Mouse (Mus musculus) hindbrain, embryonic 13.5 days (tissue): ENCODE measurements at regions not wholly inside any gene's neighbourhood (a gene's known extent, or its start where the extent isn't known, plus 50 kb on each side); places are given as distances from the start of the nearest gene placed in this dataset.

Source experiments
- ATAC-seq: fragments of 200-750 bp; cut with Nextera tagmentation; 2 replicates; pipeline ENCODE4 v1.8.0; 2017; ENCODE audit warnings: moderate TSS enrichment; ENCODE audit not compliant: low FRiP score
- H3K27ac ChIP-seq: fragments of 300-500 bp; sonication (generic); 2 replicates; pipeline ENCODE4 v1.5.1; 2015; ENCODE audit warnings: inconsistent platforms, mild to moderate bottlenecking, moderate library complexity
- H3K27me3 ChIP-seq: fragments of 300-500 bp; sonication (generic); 2 replicates; pipeline ENCODE4 v1.6.1; 2015; ENCODE audit warnings: mild to moderate bottlenecking, inconsistent platforms
- H3K36me3 ChIP-seq: fragments of 300-500 bp; sonication (generic); 2 replicates; pipeline ENCODE4 v1.6.1; 2015; ENCODE audit warnings: mild to moderate bottlenecking, inconsistent platforms
- H3K4me1 ChIP-seq: fragments of 300-500 bp; sonication (generic); replicated peaks from 2 replicates; pipeline ENCODE4 v1.6.1; 2015; ENCODE audit warnings: inconsistent platforms
- H3K4me2 ChIP-seq: fragments of 300-500 bp; sonication (generic); 2 replicates; pipeline ENCODE4 v1.6.1; 2015; ENCODE audit warnings: inconsistent platforms, mild to moderate bottlenecking, moderate library complexity
- H3K4me3 ChIP-seq: fragments of 300-500 bp; sonication (generic); 2 replicates; pipeline ENCODE4 v1.5.1; 2015; ENCODE audit warnings: mild to moderate bottlenecking, inconsistent platforms
- H3K9ac ChIP-seq: fragments of 300-500 bp; sonication (generic); 2 replicates; pipeline ENCODE4 v1.6.1; 2015; ENCODE audit warnings: mild to moderate bottlenecking, inconsistent platforms
- H3K9me3 ChIP-seq: fragments of 300-500 bp; sonication (generic); 2 replicates; pipeline ENCODE4 v1.6.1; 2016; ENCODE audit warnings: inconsistent platforms
- WGBS: fragments of 180-500 bp; shearing (Covaris S2); methylation state at CpG from one replicate; pipeline ENCODE4 v1.1.7; 2015; 5-methylcytosine and 5-hydroxymethylcytosine counted together

- no peak overlapping the region for H3K4me2 ChIP-seq
- no peak overlapping the region for H3K9ac ChIP-seq
- no peaks in the 10 kb centered on the region for H3K36me3 ChIP-seq
These were observed 166.2 kb upstream of the Habp2 start for GRCm38 (mm10) chr19:56120723-56121122.

GRCm38 (mm10) chr19:56122186-56122585 lies 164.8 kb upstream of the Habp2 start:
- Histone ChIP-seq H3K4me1 (no peaks in the 10 kb centered on the region), H3K27me3 (no peaks in the 10 kb centered on the region), H3K36me3 (no peaks in the 10 kb centered on the region), H3K4me3 (no peak overlapping the region), H3K9ac (no peak overlapping the region), H3K4me2 (no peak overlapping the region), H3K27ac (no peak overlapping the region), H3K9me3 (peaks cover 6% of the 10 kb centered on the region; the same call in 1 of the 2 replicates)
- WGBS = 95% methylated on average over 5 of the region's 5 CpGs
- no peak for ATAC-seq

More at GRCm38 (mm10) chr19:56120723-56121122, 166.2 kb upstream of the Habp2 start:
- peaks cover 6% of the 10 kb centered on the region; the same call in 1 of the 2 replicates for H3K9me3 ChIP-seq
- H3K4me1 ChIP-seq = peaks cover 9% of the 10 kb centered on the region; the same call in 1 of the 2 replicates
- no peak for ATAC-seq
- 87% methylated on average over 7 of the region's 7 CpGs for WGBS
- H3K4me3 ChIP-seq = no peak overlapping the region
- H3K27ac ChIP-seq = no peak overlapping the region
- no peaks in the 10 kb centered on the region for H3K27me3 ChIP-seq

- no peak for ATAC-seq
- 78% methylated on average over 5 of the region's 5 CpGs for WGBS
- Histone ChIP-seq H3K9me3 (no peaks in the 10 kb centered on the region), H3K27me3 (peaks cover 54% of the 10 kb centered on the region), H3K4me2 (no peak overlapping the region), H3K27ac (no peak overlapping the region), H3K9ac (no peak overlapping the region), H3K36me3 (no peaks in the 10 kb centered on the region), H3K4me3 (no peak overlapping the region), H3K4me1 (peaks cover 18% of the 10 kb centered on the region)
These were observed 155.4 kb upstream of the Habp2 start for GRCm38 (mm10) chr19:56131556-56131955.

- ATAC-seq = no peak
- H3K9ac ChIP-seq = no peak overlapping the region
- WGBS = 9% methylated on average over 7 of the region's 7 CpGs
- peaks cover 18% of the 10 kb centered on the region for H3K4me1 ChIP-seq
- H3K4me2 ChIP-seq = no peak overlapping the region
- peaks cover 65% of the 10 kb centered on the region for H3K27me3 ChIP-seq
- no peaks in the 10 kb centered on the region for H3K9me3 ChIP-seq
- no peak overlapping the region for H3K4me3 ChIP-seq
- H3K36me3 ChIP-seq = no peaks in the 10 kb centered on the region
- no peak overlapping the region for H3K27ac ChIP-seq
These were observed 153.9 kb upstream of the Habp2 start for GRCm38 (mm10) chr19:56132911-56133562.

- H3K4me2 ChIP-seq = no peak overlapping the region
- H3K4me3 ChIP-seq = no peak overlapping the region
- H3K9ac ChIP-seq = no peak overlapping the region
- no peak overlapping the region for H3K27ac ChIP-seq
- 12% methylated on average over 5 of the region's 5 CpGs for WGBS
- ATAC-seq = no peak
- peaks cover 65% of the 10 kb centered on the region for H3K27me3 ChIP-seq
- no peaks in the 10 kb centered on the region for H3K9me3 ChIP-seq
- no peaks in the 10 kb centered on the region for H3K36me3 ChIP-seq
- peaks cover 18% of the 10 kb centered on the region for H3K4me1 ChIP-seq
These were observed 153.4 kb upstream of the Habp2 start for GRCm38 (mm10) chr19:56133565-56133964.

GRCm38 (mm10) chr19:56134081-56134818 lies 152.7 kb upstream of the Habp2 start:
- Histone ChIP-seq H3K4me3 (no peak overlapping the region), H3K9me3 (no peaks in the 10 kb centered on the region), H3K36me3 (no peaks in the 10 kb centered on the region), H3K4me1 (peaks cover 18% of the 10 kb centered on the region), H3K27me3 (peaks cover 62% of the 10 kb centered on the region), H3K9ac (no peak overlapping the region), H3K27ac (no peak overlapping the region), H3K4me2 (0 out of 2 replicates have a peak overlapping the region, but pooled peaks have one; percentile 10)
- 15% methylated on average over 17 of the region's 17 CpGs for WGBS
- peak; percentile 73; the same call in 1 of the 2 replicates for ATAC-seq

- Histone ChIP-seq H3K4me3 (no peak overlapping the region), H3K4me1 (peaks cover 18% of the 10 kb centered on the region), H3K4me2 (no peak overlapping the region), H3K27ac (no peak overlapping the region), H3K36me3 (no peaks in the 10 kb centered on the region), H3K27me3 (peaks cover 55% of the 10 kb centered on the region), H3K9ac (no peak overlapping the region), H3K9me3 (no peaks in the 10 kb centered on the region)
- ATAC-seq = no peak
- WGBS = 85% methylated on average over 7 of the region's 7 CpGs
These were observed 151.5 kb upstream of the Habp2 start for GRCm38 (mm10) chr19:56135306-56135928.

- H3K27me3 ChIP-seq = peaks cover 15% of the 10 kb centered on the region
- no peak for ATAC-seq
- no peak overlapping the region for H3K27ac ChIP-seq
- no peaks in the 10 kb centered on the region for H3K36me3 ChIP-seq
- WGBS = 82% methylated on average over 2 of the region's 2 CpGs
- peaks cover 16% of the 10 kb centered on the region; the same call in 1 of the 2 replicates for H3K9me3 ChIP-seq
- no peak overlapping the region for H3K4me2 ChIP-seq
- H3K4me3 ChIP-seq = no peak overlapping the region
- no peaks in the 10 kb centered on the region for H3K4me1 ChIP-seq
- H3K9ac ChIP-seq = no peak overlapping the region
These were observed 146.4 kb upstream of the Habp2 start for GRCm38 (mm10) chr19:56140540-56140939.

- H3K27ac ChIP-seq = no peak overlapping the region
- no peak overlapping the region for H3K9ac ChIP-seq
- 88% methylated on average over 5 of the region's 5 CpGs for WGBS
- no peak for ATAC-seq
- H3K4me2 ChIP-seq = no peak overlapping the region
- H3K36me3 ChIP-seq = no peaks in the 10 kb centered on the region
- peaks cover 16% of the 10 kb centered on the region; the same call in 1 of the 2 replicates for H3K9me3 ChIP-seq
- no peaks in the 10 kb centered on the region for H3K27me3 ChIP-seq
- H3K4me1 ChIP-seq = no peaks in the 10 kb centered on the region
- H3K4me3 ChIP-seq = no peak overlapping the region
These were observed 142.7 kb upstream of the Habp2 start for GRCm38 (mm10) chr19:56144221-56144620.

- H3K9ac ChIP-seq = no peak overlapping the region
- no peak for ATAC-seq
- 69% methylated on average over 6 of the region's 6 CpGs for WGBS
- no peak overlapping the region for H3K27ac ChIP-seq
- H3K9me3 ChIP-seq = no peaks in the 10 kb centered on the region
- H3K4me1 ChIP-seq = no peaks in the 10 kb centered on the region
- no peaks in the 10 kb centered on the region for H3K27me3 ChIP-seq
- no peaks in the 10 kb centered on the region for H3K36me3 ChIP-seq
- H3K4me3 ChIP-seq = no peak overlapping the region
- H3K4me2 ChIP-seq = no peak overlapping the region
These were observed 129.8 kb upstream of the Habp2 start for GRCm38 (mm10) chr19:56157120-56157519.

- Histone ChIP-seq H3K36me3 (no peaks in the 10 kb centered on the region), H3K4me2 (no peak overlapping the region), H3K9me3 (no peaks in the 10 kb centered on the region), H3K4me3 (no peak overlapping the region), H3K27me3 (no peaks in the 10 kb centered on the region), H3K27ac (no peak overlapping the region), H3K4me1 (no peaks in the 10 kb centered on the region), H3K9ac (no peak overlapping the region)
- 91% methylated on average over 3 of the region's 3 CpGs for WGBS
- ATAC-seq = no peak
These were observed 124.8 kb upstream of the Habp2 start for GRCm38 (mm10) chr19:56162156-56162555.

GRCm38 (mm10) chr19:56169133-56169997 lies 117.6 kb upstream of the Habp2 start:
- WGBS = 77% methylated on average over 5 of the region's 5 CpGs
- Histone ChIP-seq H3K27me3 (peaks cover 3% of the 10 kb centered on the region; the same call in 1 of the 2 replicates), H3K9ac (no peak overlapping the region), H3K36me3 (no peaks in the 10 kb centered on the region), H3K27ac (no peak overlapping the region), H3K4me1 (no peaks in the 10 kb centered on the region), H3K4me2 (no peak overlapping the region), H3K9me3 (no peaks in the 10 kb centered on the region), H3K4me3 (no peak overlapping the region)
- no peak for ATAC-seq
